Mouse (Mus musculus) olfactory bulb, adult 2 months (tissue): ENCODE measurements at regions not wholly inside any gene's neighbourhood (a gene's known extent, or its start where the extent isn't known, plus 50 kb on each side); places are given as distances from the start of the nearest gene placed in this dataset.

ENCODE experiments used
- CTCF ChIP-seq: fragments of 200-500 bp; IDR thresholded peaks from 2 replicates; pipeline ENCODE4 v1.5.1; 2012; ENCODE audit warnings: low read depth, mild to moderate bottlenecking, low read length, moderate library complexity; ENCODE audit not compliant: insufficient read depth
- POLR2A ChIP-seq: fragments of 200-500 bp; IDR thresholded peaks from 2 replicates; pipeline ENCODE4 v1.6.1; 2012; ENCODE audit warnings: mild to moderate bottlenecking, low read depth, low read length, moderate library complexity; ENCODE audit not compliant: insufficient read depth

- TF ChIP-seq POLR2A (no peak), CTCF (no peak)
Measured at GRCm38 (mm10) chr10:95030801-95031200, 86.2 kb upstream of the Plxnc1 start.
